Mouse (Mus musculus): ENCODE measurements around the gene Prkch. TPM values are rescaled to one million over a fixed set of nuclear protein-coding genes. Genes with fewer than 3 reads are reported as not detected.

The Prkch gene
- total and polyA plus RNA-seq, 3 experiments: 3.7 to 16.2 (median 8.9) TPM

GRCm38 (mm10) chr12:73715954-73716731, 131.5 kb downstream of the Prkch start:
- DNase-seq: no peak

DNA sequence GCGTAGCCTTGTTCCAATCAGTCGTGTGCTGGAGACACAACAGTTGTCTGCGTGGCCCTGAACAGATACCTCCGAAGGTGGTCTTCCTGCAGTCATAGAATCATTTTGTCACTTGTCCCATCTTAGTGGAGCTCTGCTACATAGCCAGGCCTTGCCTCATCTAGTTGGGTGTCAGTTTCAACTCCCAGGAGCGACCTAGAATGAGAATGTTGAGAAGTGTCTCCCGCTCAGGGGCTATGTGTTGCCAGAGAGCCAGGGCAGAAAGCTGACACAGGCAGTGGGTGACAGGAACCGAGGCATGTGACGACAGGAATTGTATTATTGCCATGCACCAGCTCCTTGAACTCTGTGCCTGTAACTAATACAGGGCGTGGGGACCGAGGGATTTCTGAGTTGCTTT, 133.4 kb downstream of the Prkch start:
- DNase-seq: no peak

DNA sequence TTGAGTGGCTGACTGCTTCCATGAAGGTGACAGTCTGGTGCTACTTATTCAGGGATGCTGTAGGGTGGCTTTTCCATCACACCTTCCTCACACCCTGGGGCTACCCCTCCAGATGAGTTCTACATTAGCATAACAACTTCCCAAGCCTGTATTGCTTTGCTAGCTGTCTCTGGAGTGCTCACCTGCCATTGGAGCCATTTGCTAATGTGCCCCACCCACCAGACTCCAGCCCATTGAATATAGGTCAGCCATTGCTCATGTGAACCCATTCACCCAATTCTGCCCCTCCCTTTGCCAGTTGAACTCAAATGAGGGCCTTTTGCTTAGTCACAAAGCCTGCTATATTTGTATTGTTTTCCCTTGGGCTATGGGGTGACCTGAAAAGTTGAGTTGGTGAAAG, 135.2 kb downstream of the Prkch start:
- no peak for DNase-seq

DNA sequence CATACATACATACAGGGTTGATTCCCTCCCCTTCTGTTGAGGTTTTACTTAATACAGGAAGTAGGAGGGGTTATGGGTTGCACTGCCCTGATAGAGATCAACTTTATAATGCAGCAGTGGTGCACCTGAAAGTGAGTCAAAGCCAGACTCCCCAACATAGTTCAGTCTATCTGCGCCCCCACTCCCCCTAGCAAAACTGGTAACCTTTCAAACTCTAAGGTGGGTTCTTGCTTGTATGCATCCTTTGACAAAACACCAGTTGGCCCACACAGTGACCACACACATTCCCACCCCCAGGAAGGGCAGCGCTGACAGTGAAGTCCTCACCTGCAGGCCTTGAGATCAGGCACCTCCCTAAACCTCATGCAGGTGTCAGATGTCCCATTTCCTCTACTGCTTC, 135.9 kb downstream of the Prkch start:
- DNase-seq: no peak

GRCm38 (mm10) chr12:73722060-73722459, 137.5 kb downstream of the Prkch start:
- DNase-seq: peak; percentile 61

- no peak for DNase-seq
These were observed 138.5 kb downstream of the Prkch start for GRCm38 (mm10) chr12:73723067-73723466.

DNA sequence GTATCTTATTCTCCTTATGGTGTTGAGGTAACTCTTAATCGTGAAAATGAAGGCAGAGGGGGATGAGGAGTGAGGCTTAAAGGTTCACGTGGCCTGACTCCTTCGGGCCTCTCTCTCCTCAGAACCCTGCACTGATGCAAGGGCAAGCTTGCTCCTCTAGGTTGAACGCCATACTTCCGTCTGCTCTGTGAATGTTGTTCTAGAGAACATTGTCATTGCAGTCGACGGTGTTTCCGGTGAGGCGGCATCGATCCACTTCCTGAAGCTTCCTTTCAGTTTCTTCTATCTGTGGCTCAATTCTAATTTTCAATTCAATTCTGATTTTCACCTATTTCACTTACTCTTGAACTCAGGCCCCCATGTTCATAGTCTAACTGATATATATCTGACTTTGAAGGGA, 139.3 kb downstream of the Prkch start:
- no peak for DNase-seq

GRCm38 (mm10) chr12:73725825-73726604, 141.4 kb downstream of the Prkch start:
- peak; percentile 66 for DNase-seq

- no peak for DNase-seq
These were observed 142.4 kb downstream of the Prkch start for GRCm38 (mm10) chr12:73727046-73727445.

GRCm38 (mm10) chr12:73730603-73731002, 146.0 kb downstream of the Prkch start:
- peak; percentile 69 for DNase-seq

GRCm38 (mm10) chr12:73731093-73731492, 146.5 kb downstream of the Prkch start:
- DNase-seq: no peak

DNA sequence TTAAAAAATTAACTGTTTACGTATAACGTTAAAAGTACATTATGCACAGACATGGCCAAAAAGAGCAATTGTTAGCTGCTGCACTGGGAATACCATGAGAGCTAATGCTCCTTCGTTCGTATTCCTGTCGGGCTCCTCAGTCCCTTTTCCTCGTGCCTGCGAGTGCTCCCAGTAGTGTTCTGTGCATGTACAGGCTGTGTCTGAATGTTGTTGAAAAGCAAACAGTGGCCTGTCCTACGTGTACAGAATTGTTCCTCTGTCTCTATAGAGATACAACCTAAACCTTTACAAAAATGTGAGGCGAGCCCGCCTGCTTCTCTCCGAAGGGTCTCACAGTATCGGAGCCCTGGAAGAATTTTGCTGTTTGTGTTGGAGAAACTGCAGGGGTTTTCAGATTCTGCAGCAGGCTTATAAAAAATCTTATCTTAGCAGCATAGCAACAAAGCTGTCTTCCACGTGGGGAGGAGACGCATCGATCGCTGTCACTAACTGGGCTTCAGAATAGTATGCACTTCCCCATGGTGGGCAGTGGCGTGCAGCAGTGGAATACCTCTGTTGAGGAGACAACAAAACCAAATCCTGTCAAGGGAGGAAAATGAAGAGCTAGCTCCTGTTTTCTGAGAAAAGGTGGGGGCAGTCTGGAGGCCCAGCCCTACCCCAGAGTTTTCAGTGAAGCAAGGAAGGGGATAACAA, 147.4 kb downstream of the Prkch start:
- no peak for DNase-seq

DNA sequence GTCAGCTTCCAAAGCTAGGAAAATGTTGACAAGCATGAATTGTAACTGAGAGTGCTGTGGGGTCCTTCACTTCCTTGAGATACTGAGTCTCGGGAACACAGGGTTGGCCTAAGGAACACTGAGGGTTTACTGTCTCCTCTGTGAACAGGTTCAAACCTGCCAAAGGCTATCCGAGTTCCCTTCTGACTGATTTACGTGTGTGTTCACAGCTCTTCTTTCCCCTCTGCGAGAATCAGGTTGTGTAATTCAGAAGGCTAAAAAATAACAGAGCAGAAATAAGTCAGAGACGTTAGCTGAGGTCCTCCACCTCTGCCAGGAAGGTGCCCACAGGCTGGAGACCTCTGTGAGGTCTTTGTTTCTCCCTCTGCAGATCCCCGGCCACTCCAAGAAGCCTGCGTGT, 148.3 kb downstream of the Prkch start:
- DNase-seq: no peak

DNA sequence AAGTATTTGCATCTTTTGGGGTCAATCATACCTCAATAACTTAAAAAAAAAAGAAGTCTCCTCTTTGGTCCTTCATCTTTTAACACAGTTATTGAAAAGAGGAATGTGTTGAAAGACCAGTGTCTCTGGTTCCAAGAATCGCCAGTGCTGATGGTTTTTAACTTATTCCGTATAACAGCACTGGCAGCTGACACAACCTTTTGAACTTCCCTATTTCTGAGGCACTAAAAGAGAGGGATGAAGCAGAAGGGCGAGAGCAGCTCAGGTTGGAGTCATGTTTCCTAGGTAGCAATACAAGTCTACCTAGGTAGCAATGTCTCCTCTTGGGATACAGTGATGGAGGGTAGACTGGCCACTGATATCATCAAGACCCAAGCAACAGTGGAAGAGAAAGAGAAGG, 152.3 kb downstream of the Prkch start:
- no peak for DNase-seq

- no peak for DNase-seq
These were observed 155.1 kb downstream of the Prkch start for GRCm38 (mm10) chr12:73739611-73740219.

- DNase-seq: peak; percentile 46
These were observed 158.0 kb downstream of the Prkch start for GRCm38 (mm10) chr12:73742577-73742976.

DNA sequence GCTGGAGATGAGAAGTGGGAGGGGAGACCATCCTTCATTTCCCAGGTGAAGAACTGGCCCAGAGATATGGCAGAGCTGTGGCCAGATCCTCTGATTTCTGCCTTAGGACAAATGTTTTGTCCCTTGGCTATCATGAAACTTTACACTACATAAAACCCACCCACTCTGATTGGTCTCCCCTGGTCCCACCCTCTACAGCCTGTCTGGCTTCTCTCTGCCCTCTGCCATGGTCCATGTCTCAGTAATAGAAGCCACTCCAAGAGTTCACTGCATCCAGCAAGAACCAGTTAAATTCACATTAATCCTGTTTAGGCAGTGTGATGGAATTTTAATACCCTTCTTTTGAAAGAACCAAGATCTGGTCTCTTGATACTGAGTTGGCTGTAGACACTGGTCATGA, 158.5 kb downstream of the Prkch start:
- DNase-seq: no peak

DNA sequence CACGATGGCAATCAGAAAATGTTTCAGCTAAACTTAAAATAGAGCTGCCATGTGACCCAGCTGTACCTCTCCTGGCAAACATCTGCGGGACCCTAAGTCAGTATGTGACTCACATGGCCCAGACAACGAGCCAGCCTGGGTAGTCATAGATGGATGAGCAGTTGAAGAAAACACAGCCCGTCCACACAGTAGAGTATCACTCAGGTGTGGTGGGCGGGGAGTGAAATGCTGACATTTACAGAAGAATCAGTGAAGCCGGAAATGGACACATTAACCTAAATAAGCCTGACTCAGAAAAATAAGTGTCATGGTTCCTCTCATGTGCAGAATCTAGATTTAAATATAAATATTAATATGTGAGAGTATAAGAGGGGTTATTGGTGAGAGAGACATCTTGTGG, 161.5 kb downstream of the Prkch start:
- DNase-seq: no peak

- no peak for DNase-seq
These were observed 163.8 kb downstream of the Prkch start for GRCm38 (mm10) chr12:73748373-73748772.

DNA sequence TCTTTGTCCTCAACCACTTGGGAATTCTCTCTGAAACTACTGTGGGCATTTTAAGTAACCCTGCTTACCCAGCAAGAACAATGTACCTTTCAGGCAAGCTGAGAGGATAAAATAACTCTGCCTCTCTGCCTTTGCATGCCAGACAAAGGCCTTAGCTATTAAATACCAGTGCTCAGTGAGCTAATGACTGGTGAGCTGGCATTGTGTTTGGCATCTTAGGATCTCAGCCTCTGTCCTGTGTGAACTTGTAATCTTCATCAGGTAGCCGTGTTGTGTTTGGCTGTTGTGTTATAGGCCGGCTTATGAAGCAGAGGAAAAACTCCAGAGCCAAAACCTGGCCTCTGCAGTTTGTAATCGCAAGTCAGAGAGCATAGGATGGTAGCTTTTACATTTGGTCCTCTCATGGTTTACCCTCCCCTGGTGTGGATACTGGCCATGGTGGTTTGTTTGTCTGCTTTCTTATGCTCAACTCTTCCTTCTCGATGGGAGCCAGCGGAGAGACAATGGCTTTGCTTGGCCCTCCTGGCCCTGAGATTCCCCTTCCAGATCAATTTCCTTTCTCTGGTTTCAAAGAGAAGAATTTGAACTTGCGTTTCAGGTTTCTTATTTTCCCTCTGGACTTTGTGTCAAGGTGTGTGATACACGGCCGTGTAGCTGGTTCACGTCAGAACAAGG, 170.0 kb downstream of the Prkch start:
- no peak for DNase-seq

DNA sequence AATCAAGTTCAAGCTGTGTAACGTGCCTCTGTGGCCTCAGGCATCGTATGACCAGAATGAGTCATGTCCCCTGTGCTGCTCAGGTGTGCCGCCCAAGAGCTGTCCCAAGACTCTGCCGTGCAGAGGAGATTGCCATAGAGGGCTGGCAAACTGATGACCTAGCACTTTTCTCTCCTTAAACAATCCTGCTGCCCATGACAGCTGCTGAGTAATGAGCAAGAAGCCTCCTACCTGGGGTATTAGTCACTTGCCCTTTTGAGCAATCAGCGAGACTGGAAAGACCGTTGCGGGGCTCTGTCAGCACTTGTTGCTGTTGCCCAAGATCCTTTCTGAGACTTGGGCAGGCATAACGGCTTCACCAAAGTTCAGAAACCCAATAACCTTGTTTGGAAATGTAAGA, 171.1 kb downstream of the Prkch start:
- DNase-seq: peak; percentile 42

GRCm38 (mm10) chr12:73756527-73756926, 171.9 kb downstream of the Prkch start:
- DNase-seq: no peak
